Mouse (Mus musculus) heart, embryonic 14.5 days (tissue): ENCODE results near the gene Kmt5c. TPM values are rescaled to one million over a fixed set of nuclear protein-coding genes. Genes with fewer than 3 reads are reported as not detected.

Experiments used
- ATAC-seq: fragments of 200-750 bp; cut with Nextera tagmentation; 2 replicates; pipeline ENCODE4 v1.8.0; 2017; ENCODE audit warnings: low read depth, moderate TSS enrichment; ENCODE audit not compliant: insufficient number of reproducible peaks, insufficient read depth, low FRiP score
- H3K27ac ChIP-seq, 2 experiments: fragments of 200-500 bp in 1 of 2; fragments of 300-500 bp in 1 of 2; sonication (generic) in 1 of 2; replicated peaks in 1 of 2; 2 replicates each; pipeline ENCODE4 v1.5.1; 2012 to 2014; ENCODE audit warnings: low read depth in 2 of 2, low read length in 2 of 2, control low read depth in 1 of 2, mild to moderate bottlenecking in 1 of 2, mixed read lengths in 1 of 2; ENCODE audit not compliant: control insufficient read depth in 1 of 2, insufficient read depth in 1 of 2
- H3K27me3 ChIP-seq: fragments of 300-500 bp; sonication (generic); 2 replicates; pipeline ENCODE4 v1.6.1; 2014; ENCODE audit warnings: mild to moderate bottlenecking, low read length, control low read depth; ENCODE audit not compliant: control insufficient read depth, insufficient read depth
- H3K36me3 ChIP-seq: fragments of 300-500 bp; sonication (generic); 2 replicates; pipeline ENCODE4 v1.6.1; 2014; ENCODE audit warnings: mild to moderate bottlenecking, control low read depth, low read length, mixed read lengths; ENCODE audit not compliant: control insufficient read depth, insufficient read depth
- H3K4me1 ChIP-seq, 2 experiments: fragments of 200-500 bp in 1 of 2; fragments of 300-500 bp in 1 of 2; sonication (generic) in 1 of 2; 2 replicates each; pipeline ENCODE4 v1.6.1; 2012 to 2014; ENCODE audit warnings: low read length in 2 of 2, control low read depth in 1 of 2, mixed read lengths in 1 of 2; ENCODE audit not compliant: control insufficient read depth in 2 of 2, insufficient read depth in 2 of 2
- H3K4me2 ChIP-seq: fragments of 300-500 bp; sonication (generic); 2 replicates; pipeline ENCODE4 v1.6.1; 2014; ENCODE audit warnings: mild to moderate bottlenecking, low read length
- H3K4me3 ChIP-seq, 2 experiments: fragments of 200-500 bp in 1 of 2; fragments of 300-500 bp in 1 of 2; sonication (generic) in 1 of 2; 2 replicates each; pipeline ENCODE4 v1.5.1; 2012 to 2014; ENCODE audit warnings: low read length in 2 of 2, mild to moderate bottlenecking in 2 of 2, control low read depth in 1 of 2, low read depth in 1 of 2, moderate library complexity in 1 of 2; ENCODE audit not compliant: control insufficient read depth in 1 of 2, insufficient read depth in 1 of 2
- H3K9ac ChIP-seq: fragments of 300-500 bp; sonication (generic); 2 replicates; pipeline ENCODE4 v1.6.1; 2014; ENCODE audit warnings: mild to moderate bottlenecking, low read length
- H3K9me3 ChIP-seq: fragments of 300-500 bp; sonication (generic); 2 replicates; pipeline ENCODE4 v1.6.1; 2016; ENCODE audit warnings: low read length, control low read depth; ENCODE audit not compliant: control insufficient read depth
- WGBS: fragments of 180-500 bp; shearing (Covaris S2); extraction: QIAGEN DNeasy Blood & Tissue Kit; methylation state at CpG from one replicate; pipeline ENCODE4 v1.1.7; 2014; 5-methylcytosine and 5-hydroxymethylcytosine counted together
- polyA plus RNA-seq: library from polyadenylated mRNA; unstranded; fragments of >200 nt; fragmentation: Nextera tagmentation; extraction: Ambion mirVana; gene quantifications from 2 replicates; pipeline ENCODE4 v1.2.1, GENCODE M21; 2014

Gene Kmt5c
- polyA plus RNA-seq, 1 experiment from 2014 or later: 47.6 TPM

DNA sequence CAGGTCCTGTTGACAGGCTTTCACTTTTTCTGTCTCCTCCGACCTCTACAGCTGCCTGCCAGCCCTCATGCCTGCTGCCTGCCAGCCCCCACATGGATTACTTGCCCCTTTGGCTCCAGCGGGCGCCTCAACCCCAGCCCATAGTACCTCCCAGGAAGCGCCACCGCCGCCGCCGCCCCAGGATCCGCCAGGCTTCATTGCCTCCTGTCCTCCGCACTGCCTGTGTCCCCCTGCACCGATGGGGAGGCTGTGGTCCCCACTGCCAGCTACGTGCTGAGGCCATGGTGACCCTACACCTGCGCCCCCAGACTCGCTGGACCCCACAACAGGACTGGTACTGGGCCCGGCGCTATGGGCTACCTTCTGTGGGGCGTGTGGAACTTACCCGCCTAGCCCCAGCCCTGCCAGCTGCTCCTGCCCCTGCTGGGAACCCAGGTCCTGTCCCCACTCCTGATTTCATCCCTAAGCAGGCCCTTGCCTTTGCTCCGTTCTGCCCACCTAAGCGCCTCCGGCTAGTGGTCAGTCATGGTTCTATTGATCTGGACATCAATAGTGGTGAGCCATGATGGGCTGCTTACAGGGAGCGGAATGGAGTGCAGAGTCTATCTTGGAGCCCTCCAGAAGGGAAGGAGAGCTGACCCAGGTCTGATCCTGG lies 6.5 kb downstream of the Kmt5c start:
- 81% methylated on average over 22 of the region's 22 CpGs for WGBS
- H3K4me1 ChIP-seq: peaks cover 10 to 13% of the 10 kb centered on the region in 2 experiments
- H3K9ac ChIP-seq: no peak overlapping the region
- no peaks in the 10 kb centered on the region for H3K9me3 ChIP-seq
- H3K27ac ChIP-seq: no peak overlapping the region
- no peak for ATAC-seq
- peaks cover 49% of the 10 kb centered on the region for H3K36me3 ChIP-seq
- H3K27me3 ChIP-seq: no peaks in the 10 kb centered on the region
- no peak overlapping the region for H3K4me2 ChIP-seq
- H3K4me3 ChIP-seq: no peak overlapping the region

DNA sequence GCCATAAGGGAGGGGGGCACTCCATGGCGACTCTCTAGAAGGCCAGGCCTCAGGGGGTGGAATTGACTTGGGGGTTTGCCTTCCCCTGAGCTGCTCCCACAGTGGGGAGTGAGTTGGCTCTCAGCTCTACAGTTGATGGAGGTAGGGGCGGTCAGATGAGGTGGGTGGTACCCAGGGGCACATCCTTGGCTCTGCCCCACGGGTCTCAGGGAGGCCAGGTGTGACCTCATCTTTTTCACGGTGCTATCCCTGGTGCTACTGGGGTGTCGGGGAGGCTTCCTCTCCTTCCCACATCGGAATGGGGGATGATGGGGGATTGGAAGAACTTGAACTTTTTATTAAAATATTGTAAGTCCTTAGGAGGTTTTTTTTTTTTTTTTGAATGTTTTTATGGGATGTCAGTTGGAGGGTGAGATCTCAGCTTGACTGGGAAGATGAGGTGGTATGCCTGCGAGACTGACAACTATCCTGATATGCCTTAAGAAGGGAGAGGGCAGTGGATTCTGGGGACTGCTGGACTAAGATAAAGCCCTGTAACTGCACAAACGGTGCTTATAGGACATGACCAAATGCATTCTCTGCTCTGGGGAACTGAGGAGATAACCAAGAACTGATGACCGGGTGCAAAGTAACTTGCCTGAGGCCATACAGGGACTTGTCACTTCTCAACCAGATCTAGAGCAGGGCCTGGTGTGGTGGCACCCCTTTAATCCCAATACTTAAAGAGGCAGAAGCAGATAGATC lies 7.4 kb downstream of the Kmt5c start:
- Histone ChIP-seq H3K4me2 (no peak overlapping the region), H3K4me1 (peaks cover 8 to 11% of the 10 kb centered on the region in 2 experiments), H3K27me3 (no peaks in the 10 kb centered on the region), H3K36me3 (peaks cover 42% of the 10 kb centered on the region), H3K27ac (no peak overlapping the region), H3K9ac (no peak overlapping the region), H3K4me3 (no peak overlapping the region), H3K9me3 (no peaks in the 10 kb centered on the region)
- no peak for ATAC-seq
- 55% methylated on average over 9 of the region's 9 CpGs for WGBS

DNA sequence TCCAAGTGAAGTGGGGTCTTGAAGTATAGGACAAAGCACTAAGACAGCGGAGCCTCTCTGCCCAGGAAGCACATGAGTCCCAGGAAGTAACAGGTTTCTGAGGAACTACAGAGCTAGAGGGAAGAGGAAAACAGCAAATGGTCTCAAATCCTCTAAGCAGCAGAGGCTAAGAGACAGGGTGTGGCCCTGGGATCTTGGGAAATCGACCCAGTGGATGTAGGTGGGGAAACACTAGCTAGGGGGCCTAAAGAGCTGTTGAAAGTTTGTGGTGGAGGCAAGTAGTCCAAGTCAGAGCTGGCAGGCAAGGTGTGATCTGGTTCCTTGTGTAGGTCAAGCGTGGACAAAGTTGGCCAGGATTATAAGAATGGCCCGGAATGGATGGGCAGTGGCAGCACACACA lies 8.4 kb downstream of the Kmt5c start:
- 58% methylated on average over 4 of the region's 4 CpGs for WGBS

DNA sequence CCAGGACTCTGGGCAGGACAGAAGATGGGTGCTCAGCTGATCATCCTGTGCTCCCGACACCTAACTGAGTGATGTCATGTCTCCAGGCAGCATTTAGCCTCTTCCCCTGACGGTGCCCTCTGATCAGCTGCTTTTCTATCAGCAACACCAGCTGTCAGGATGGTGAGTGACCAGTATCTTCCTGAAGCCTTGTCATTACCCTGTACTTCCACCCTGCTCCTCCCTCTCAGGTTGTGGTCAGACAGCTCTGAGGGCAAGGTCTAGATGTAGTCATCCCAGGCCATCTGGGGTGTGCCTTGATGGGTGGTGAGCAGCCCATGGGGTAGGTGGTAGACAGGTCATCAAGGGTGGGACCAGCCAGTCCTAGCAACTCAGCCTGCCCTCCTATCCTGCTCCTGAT lies 9.3 kb downstream of the Kmt5c start:
- no peaks in the 10 kb centered on the region for H3K27me3 ChIP-seq
- no peak overlapping the region for H3K4me2 ChIP-seq
- peaks cover 28% of the 10 kb centered on the region for H3K36me3 ChIP-seq
- no peaks in the 10 kb centered on the region for H3K9me3 ChIP-seq
- no peak overlapping the region for H3K4me3 ChIP-seq
- WGBS: 35% methylated on average over 2 of the region's 2 CpGs
- no peak overlapping the region for H3K9ac ChIP-seq
- no peak overlapping the region for H3K27ac ChIP-seq
- no peak for ATAC-seq
- peaks cover 9 to 14% of the 10 kb centered on the region in 2 experiments for H3K4me1 ChIP-seq

More for the DNA sequence above, 8.4 kb downstream of the Kmt5c start:
- Histone ChIP-seq H3K27ac (no peak overlapping the region), H3K4me1 (peaks cover 9 to 14% of the 10 kb centered on the region in 2 experiments), H3K36me3 (peaks cover 32% of the 10 kb centered on the region), H3K27me3 (no peaks in the 10 kb centered on the region), H3K9ac (no peak overlapping the region), H3K4me3 (no peak overlapping the region), H3K9me3 (no peaks in the 10 kb centered on the region), H3K4me2 (no peak overlapping the region)
- ATAC-seq: no peak

DNA sequence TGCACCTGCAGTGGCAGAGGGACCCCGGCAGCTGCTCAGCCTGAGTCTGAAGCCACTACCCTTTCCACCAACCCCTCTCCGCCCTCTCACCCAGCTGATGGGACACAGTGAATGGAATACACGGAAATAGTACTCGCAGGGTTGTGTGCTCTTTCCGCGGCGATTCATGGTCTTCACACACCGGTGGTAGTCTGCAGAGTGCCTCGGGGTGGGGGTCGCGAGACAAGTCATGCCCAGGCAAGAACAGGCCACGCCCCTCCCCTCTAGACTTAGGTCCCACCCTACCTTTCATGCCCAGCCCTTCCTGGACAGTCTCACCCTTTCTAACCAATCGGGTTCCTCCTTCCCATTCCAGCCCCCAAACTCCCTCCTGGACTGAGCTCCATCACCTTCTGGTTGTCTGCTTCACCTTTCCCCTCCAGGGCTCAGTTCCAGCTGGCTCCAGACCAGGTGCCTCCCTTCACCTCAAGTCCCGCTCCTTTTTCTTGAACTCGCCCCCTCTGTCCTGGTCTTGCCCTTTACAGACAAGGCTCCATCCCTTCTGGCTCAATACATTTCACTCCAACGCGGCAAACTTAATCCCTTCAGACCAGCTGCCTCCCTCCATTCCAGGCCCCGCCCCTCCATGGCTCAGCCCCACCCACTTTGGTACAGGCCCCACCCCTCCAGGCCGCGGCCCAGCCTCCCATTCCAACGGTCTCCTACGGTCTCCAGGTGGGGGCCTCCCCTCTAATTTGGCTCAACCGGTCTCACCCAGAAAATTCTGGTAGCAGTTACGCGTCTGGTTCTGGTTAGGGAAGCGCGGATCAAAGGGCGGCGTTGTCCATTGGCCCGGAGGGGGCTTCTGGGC lies 12.3 kb downstream of the Kmt5c start:
- peak overlapping the region; percentile 56 for H3K9ac ChIP-seq
- H3K4me1 ChIP-seq: peaks cover 9 to 14% of the 10 kb centered on the region in 2 experiments
- WGBS: 1% methylated on average over 30 of the region's 30 CpGs
- no peaks in the 10 kb centered on the region for H3K36me3 ChIP-seq
- H3K27ac ChIP-seq: 0 out of 4 replicates have a peak overlapping the region, but pooled peaks of 1 of the 2 experiments have one; percentile 41
- peak overlapping the region; percentile 62 for H3K4me2 ChIP-seq
- peak; percentile 75 for ATAC-seq
- H3K9me3 ChIP-seq: no peaks in the 10 kb centered on the region
- peak overlapping the region; percentile 40 to 43 for H3K4me3 ChIP-seq
- no peaks in the 10 kb centered on the region for H3K27me3 ChIP-seq

DNA sequence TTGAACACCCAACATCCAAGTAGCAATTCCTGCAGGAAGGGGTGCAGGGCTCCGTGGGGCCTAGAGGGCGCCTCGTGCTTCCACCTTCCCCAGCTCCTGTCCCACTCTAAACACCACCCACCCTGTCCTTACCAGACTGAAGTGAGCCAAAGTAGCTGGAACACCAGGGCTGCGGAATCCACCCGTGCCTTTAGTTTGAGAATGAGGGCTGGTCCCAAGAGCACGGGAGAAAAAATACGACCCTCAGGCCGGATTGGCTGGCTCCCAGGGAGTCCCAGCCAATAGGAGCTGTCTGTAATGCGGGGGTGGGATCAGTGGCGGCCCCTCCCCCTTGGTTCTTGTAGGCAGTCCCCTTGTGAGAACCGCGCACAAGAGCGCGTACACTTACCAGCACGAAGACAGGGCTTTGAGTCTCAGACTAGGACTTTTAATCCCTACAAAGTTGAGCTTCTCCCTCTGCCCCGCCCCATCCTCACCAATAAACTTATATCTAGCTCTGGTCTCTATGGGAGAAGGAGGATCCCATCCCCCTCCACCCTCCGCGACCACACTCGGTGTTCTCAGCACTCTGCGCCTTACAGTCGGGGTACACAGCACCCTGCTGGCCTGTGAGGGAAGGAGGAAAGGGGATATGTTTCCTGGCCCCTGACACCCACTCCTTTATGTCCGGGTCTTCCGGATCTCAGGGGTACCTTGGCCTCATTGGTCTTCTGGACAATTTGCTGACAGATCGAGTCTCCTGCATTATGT lies 13.1 kb downstream of the Kmt5c start, which contains the start of gene Cox6b2:
Cox6b2 (minus strand) TSS at position 274 of the 750 bp plus-strand sequence.
- Histone ChIP-seq H3K9ac (peak within 1 kb of the TSS; percentile 56), H3K36me3 (no peaks in the 10 kb centered on the region), H3K27me3 (no peaks in the 10 kb centered on the region), H3K4me2 (peak within 1 kb of the TSS; percentile 62), H3K4me3 (peak within 1 kb of the TSS; percentile 40 to 43), H3K27ac (0 out of 4 replicates have a peak within 1 kb of the TSS, but pooled peaks of 1 of the 2 experiments have one; percentile 41), H3K9me3 (no peaks in the 10 kb centered on the region), H3K4me1 (peaks cover 9 to 14% of the 10 kb centered on the region in 2 experiments)
- 3% methylated on average over 24 of the region's 24 CpGs for WGBS
- ATAC-seq: peak; percentile 86

DNA sequence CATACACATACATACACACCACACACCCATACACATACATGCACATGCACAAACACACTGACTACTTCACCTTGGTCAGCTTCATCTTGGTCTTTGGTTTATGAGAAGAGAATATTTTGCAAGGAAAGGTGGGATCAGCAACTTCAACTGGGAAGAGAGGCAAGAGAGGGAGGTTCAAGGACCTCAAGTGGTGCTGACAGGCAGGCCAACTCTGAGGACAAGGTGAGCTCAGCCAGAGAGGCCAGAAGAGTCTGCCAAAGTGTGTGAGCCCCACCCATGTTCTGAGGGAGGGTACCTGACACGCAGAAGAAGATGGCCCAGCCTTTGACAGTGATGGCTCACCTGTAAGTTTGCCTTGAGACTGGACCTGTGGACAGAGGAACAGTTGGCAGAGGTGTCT lies 19.8 kb downstream of the Kmt5c start:
- no peaks in the 10 kb centered on the region for H3K9me3 ChIP-seq
- 33% methylated on average over 1 of the region's 1 CpGs for WGBS
- H3K36me3 ChIP-seq: no peaks in the 10 kb centered on the region
- no peak for ATAC-seq
- H3K4me1 ChIP-seq: no peaks in the 10 kb centered on the region
- H3K4me2 ChIP-seq: no peak overlapping the region
- no peak overlapping the region for H3K27ac ChIP-seq
- H3K4me3 ChIP-seq: no peak overlapping the region
- H3K27me3 ChIP-seq: no peaks in the 10 kb centered on the region
- H3K9ac ChIP-seq: no peak overlapping the region
